Mouse (Mus musculus) retina, embryonic 14.5 days (tissue): ENCODE data around the gene Crisp2.
"Not testable (repeated sequence)": the region's sequence is repeated elsewhere in the genome, so short reads cannot be mapped to it uniquely, and the experiment has no call there.

Experiments
- DNase-seq: peaks from one replicate; pipeline ENCODE4 v3.0.0-alpha.2; 2015; ENCODE audit warnings: low spot score

Crisp2 gene

GRCm38 (mm10) chr17:40806953-40807572 is at the start of gene Crisp2:
Gene Crisp2, minus strand, starts transcription at chr17:40807003.
- DNase-seq: no peak

- no peak for DNase-seq
Measured at GRCm38 (mm10) chr17:40855065-40855464, 48.3 kb upstream of the Crisp2 start.

GRCm38 (mm10) chr17:40837308-40837707 is 30.5 kb upstream of the Crisp2 start:
- DNase-seq: peak; percentile 41

- no peak for DNase-seq
Measured at GRCm38 (mm10) chr17:40831870-40832269, 25.1 kb upstream of the Crisp2 start.

GRCm38 (mm10) chr17:40824549-40824948 is 17.7 kb upstream of the Crisp2 start:
- DNase-seq: peak; percentile 63

GRCm38 (mm10) chr17:40823817-40824216 is 17.0 kb upstream of the Crisp2 start:
- peak; percentile 46 for DNase-seq

- DNase-seq: no peak
Measured at GRCm38 (mm10) chr17:40821477-40821876, 14.7 kb upstream of the Crisp2 start.

- no peak for DNase-seq
Measured at GRCm38 (mm10) chr17:40817340-40817943, 10.6 kb upstream of the Crisp2 start.

GRCm38 (mm10) chr17:40812259-40812658 is 5.5 kb upstream of the Crisp2 start:
- no peak for DNase-seq

GRCm38 (mm10) chr17:40811560-40811959 is 4.8 kb upstream of the Crisp2 start:
- no peak for DNase-seq

GRCm38 (mm10) chr17:40810934-40811333 is 4.1 kb upstream of the Crisp2 start, which contains the start of gene Rhag:
Gene Rhag, plus strand, starts transcription at chr17:40811126.
- no peak for DNase-seq

- no peak for DNase-seq
Measured at GRCm38 (mm10) chr17:40808071-40808470, 1.3 kb upstream of the Crisp2 start.

GRCm38 (mm10) chr17:40806550-40806949 is 253 bp downstream of the Crisp2 start:
- no peak for DNase-seq

- no peak for DNase-seq
Measured at GRCm38 (mm10) chr17:40802707-40803340, 4.0 kb downstream of the Crisp2 start.

GRCm38 (mm10) chr17:40793921-40794854 is 12.6 kb downstream of the Crisp2 start:
- peak; percentile 8 for DNase-seq

GRCm38 (mm10) chr17:40789877-40790276 is 16.9 kb downstream of the Crisp2 start:
- DNase-seq: no peak

GRCm38 (mm10) chr17:40767120-40767519 is 39.7 kb downstream of the Crisp2 start:
- no peak for DNase-seq

GRCm38 (mm10) chr17:40763662-40764061 is 43.1 kb downstream of the Crisp2 start:
- DNase-seq: no peak

GRCm38 (mm10) chr17:40731724-40732123 is 75.1 kb downstream of the Crisp2 start:
- no peak for DNase-seq

- no peak for DNase-seq
Measured at GRCm38 (mm10) chr17:40731296-40731695, 75.5 kb downstream of the Crisp2 start.

GRCm38 (mm10) chr17:40726820-40727219 is 80.0 kb downstream of the Crisp2 start, which contains the start of gene Esp1:
Gene Esp1, plus strand, starts transcription at chr17:40727120.
- no peak for DNase-seq

- DNase-seq: not testable (repeated sequence)
Measured at GRCm38 (mm10) chr17:40717055-40717454, 89.7 kb downstream of the Crisp2 start.
